Mouse (Mus musculus): ENCODE measurements at regions not wholly inside any gene's neighbourhood (a gene's known extent, or its start where the extent isn't known, plus 50 kb on each side); places are given as distances from the start of the nearest gene placed in this dataset.

GRCm38 (mm10) chr8:78057357-78057756 is 155.7 kb upstream of the Ttc29 start:
- Histone ChIP-seq H3K4me3 (ENCODE audit: low read depth, low read length) (no peak overlapping the region), H3K9ac (ENCODE audit: low read depth, low read length) (no peak overlapping the region), H3K9me3 (replicated peaks; ENCODE audit: control insufficient read depth, low read length) (no peaks in the 10 kb centered on the region), H3K36me3 (ENCODE audit: control insufficient read depth, insufficient read depth, low read length) (no peaks in the 10 kb centered on the region), H3K4me2 (no peak overlapping the region), H3K27me3 (ENCODE audit: control insufficient read depth, insufficient read depth, low read length) (no peaks in the 10 kb centered on the region), H3K4me1 (ENCODE audit: control insufficient read depth, insufficient read depth, low read length) (no peaks in the 10 kb centered on the region), H3K27ac (ENCODE audit: low read depth, low read length) (no peak overlapping the region)
- no peak for ATAC-seq (replicated peaks; ENCODE audit: insufficient number of reproducible peaks, low FRiP score, low TSS enrichment)
- 73% methylated on average over 4 of the region's 4 CpGs for WGBS (ENCODE audit: insufficient replicate concordance)

GRCm38 (mm10) chr8:78061827-78062719 is 151.0 kb upstream of the Ttc29 start:
- H3K9me3 ChIP-seq (replicated peaks; ENCODE audit: control insufficient read depth, low read length), result no peaks in the 10 kb centered on the region
- H3K36me3 ChIP-seq (ENCODE audit: control insufficient read depth, insufficient read depth, low read length), result no peaks in the 10 kb centered on the region
- WGBS (ENCODE audit: insufficient replicate concordance), result 53% methylated on average over 9 of the region's 9 CpGs
- no peak overlapping the region for H3K27ac ChIP-seq (ENCODE audit: low read depth, low read length)
- ATAC-seq (replicated peaks; ENCODE audit: insufficient number of reproducible peaks, low FRiP score, low TSS enrichment), result no peak
- no peak overlapping the region for H3K4me2 ChIP-seq
- H3K9ac ChIP-seq (ENCODE audit: low read depth, low read length), result no peak overlapping the region
- no peak overlapping the region for H3K4me3 ChIP-seq (ENCODE audit: low read depth, low read length)
- H3K27me3 ChIP-seq (ENCODE audit: control insufficient read depth, insufficient read depth, low read length), result no peaks in the 10 kb centered on the region; the same call in 1 of the 2 replicates
- no peaks in the 10 kb centered on the region for H3K4me1 ChIP-seq (ENCODE audit: control insufficient read depth, insufficient read depth, low read length)

GRCm38 (mm10) chr8:78063529-78063928 is 149.6 kb upstream of the Ttc29 start:
- Histone ChIP-seq H3K4me2 (peak overlapping the region; percentile 75), H3K4me1 (ENCODE audit: control insufficient read depth, insufficient read depth, low read length) (no peaks in the 10 kb centered on the region), H3K36me3 (ENCODE audit: control insufficient read depth, insufficient read depth, low read length) (no peaks in the 10 kb centered on the region), H3K27me3 (ENCODE audit: control insufficient read depth, insufficient read depth, low read length) (peaks cover 10% of the 10 kb centered on the region), H3K9ac (ENCODE audit: low read depth, low read length) (0 out of 2 replicates have a peak overlapping the region, but pooled peaks have one; percentile 49), H3K9me3 (replicated peaks; ENCODE audit: control insufficient read depth, low read length) (no peaks in the 10 kb centered on the region), H3K27ac (ENCODE audit: low read depth, low read length) (no peak overlapping the region), H3K4me3 (ENCODE audit: low read depth, low read length) (peak overlapping the region; percentile 34)
- WGBS (ENCODE audit: insufficient replicate concordance), result 4% methylated on average over 13 of the region's 13 CpGs
- ATAC-seq (replicated peaks; ENCODE audit: insufficient number of reproducible peaks, low FRiP score, low TSS enrichment), result no peak

- Histone ChIP-seq H3K4me1 (ENCODE audit: control insufficient read depth, insufficient read depth, low read length) (no peaks in the 10 kb centered on the region), H3K9ac (ENCODE audit: low read depth, low read length) (peak overlapping the region; percentile 49; the same call in 1 of the 2 replicates), H3K36me3 (ENCODE audit: control insufficient read depth, insufficient read depth, low read length) (no peaks in the 10 kb centered on the region), H3K4me3 (ENCODE audit: low read depth, low read length) (peak overlapping the region; percentile 34), H3K9me3 (replicated peaks; ENCODE audit: control insufficient read depth, low read length) (no peaks in the 10 kb centered on the region), H3K4me2 (peak overlapping the region; percentile 75), H3K27ac (ENCODE audit: low read depth, low read length) (no peak overlapping the region), H3K27me3 (ENCODE audit: control insufficient read depth, insufficient read depth, low read length) (peaks cover 10% of the 10 kb centered on the region)
- ATAC-seq (replicated peaks; ENCODE audit: insufficient number of reproducible peaks, low FRiP score, low TSS enrichment), result no peak
- 32% methylated on average over 13 of the region's 13 CpGs for WGBS (ENCODE audit: insufficient replicate concordance)
Observed at GRCm38 (mm10) chr8:78064161-78064560, 148.9 kb upstream of the Ttc29 start.

GRCm38 (mm10) chr8:78065890-78066493 is 147.1 kb upstream of the Ttc29 start:
- Histone ChIP-seq H3K27me3 (ENCODE audit: control insufficient read depth, insufficient read depth, low read length) (peaks cover 10% of the 10 kb centered on the region), H3K9me3 (replicated peaks; ENCODE audit: control insufficient read depth, low read length) (no peaks in the 10 kb centered on the region), H3K4me1 (ENCODE audit: control insufficient read depth, insufficient read depth, low read length) (no peaks in the 10 kb centered on the region), H3K36me3 (ENCODE audit: control insufficient read depth, insufficient read depth, low read length) (no peaks in the 10 kb centered on the region), H3K4me3 (ENCODE audit: low read depth, low read length) (no peak overlapping the region), H3K27ac (ENCODE audit: low read depth, low read length) (no peak overlapping the region), H3K4me2 (no peak overlapping the region), H3K9ac (ENCODE audit: low read depth, low read length) (no peak overlapping the region)
- ATAC-seq (replicated peaks; ENCODE audit: insufficient number of reproducible peaks, low FRiP score, low TSS enrichment), result no peak
- 33% methylated on average over 10 of the region's 10 CpGs for WGBS (ENCODE audit: insufficient replicate concordance)

- no peak overlapping the region for H3K4me2 ChIP-seq
- no peak for ATAC-seq (replicated peaks; ENCODE audit: insufficient number of reproducible peaks, low FRiP score, low TSS enrichment)
Observed at GRCm38 (mm10) chr8:78068087-78068910, 144.8 kb upstream of the Ttc29 start.

GRCm38 (mm10) chr8:78073821-78074220 is 139.3 kb upstream of the Ttc29 start:
- no peaks in the 10 kb centered on the region for H3K4me1 ChIP-seq (ENCODE audit: control insufficient read depth, insufficient read depth, low read length)
- no peaks in the 10 kb centered on the region for H3K36me3 ChIP-seq (ENCODE audit: control insufficient read depth, insufficient read depth, low read length)
- H3K9me3 ChIP-seq (replicated peaks; ENCODE audit: control insufficient read depth, low read length), result no peaks in the 10 kb centered on the region
- no peak overlapping the region for H3K9ac ChIP-seq (ENCODE audit: low read depth, low read length)
- no peak overlapping the region for H3K4me3 ChIP-seq (ENCODE audit: low read depth, low read length)
- H3K4me2 ChIP-seq, result no peak overlapping the region
- ATAC-seq (replicated peaks; ENCODE audit: insufficient number of reproducible peaks, low FRiP score, low TSS enrichment), result no peak
- no peak overlapping the region for H3K27ac ChIP-seq (ENCODE audit: low read depth, low read length)
- H3K27me3 ChIP-seq (ENCODE audit: control insufficient read depth, insufficient read depth, low read length), result no peaks in the 10 kb centered on the region
- WGBS (ENCODE audit: insufficient replicate concordance), result 72% methylated on average over 7 of the region's 7 CpGs

More at GRCm38 (mm10) chr8:78068087-78068910, 144.8 kb upstream of the Ttc29 start:
- WGBS (ENCODE audit: insufficient replicate concordance), result 18% methylated on average over 13 of the region's 13 CpGs
- Histone ChIP-seq H3K4me1 (ENCODE audit: control insufficient read depth, insufficient read depth, low read length) (no peaks in the 10 kb centered on the region), H3K27me3 (ENCODE audit: control insufficient read depth, insufficient read depth, low read length) (peaks cover 10% of the 10 kb centered on the region), H3K36me3 (ENCODE audit: control insufficient read depth, insufficient read depth, low read length) (no peaks in the 10 kb centered on the region), H3K4me3 (ENCODE audit: low read depth, low read length) (no peak overlapping the region), H3K27ac (ENCODE audit: low read depth, low read length) (no peak overlapping the region), H3K9me3 (replicated peaks; ENCODE audit: control insufficient read depth, low read length) (no peaks in the 10 kb centered on the region), H3K9ac (ENCODE audit: low read depth, low read length) (no peak overlapping the region)

GRCm38 (mm10) chr8:78077122-78077521 is 136.0 kb upstream of the Ttc29 start:
- no peak overlapping the region for H3K4me2 ChIP-seq
- H3K36me3 ChIP-seq (ENCODE audit: control insufficient read depth, insufficient read depth, low read length), result no peaks in the 10 kb centered on the region
- no peaks in the 10 kb centered on the region for H3K27me3 ChIP-seq (ENCODE audit: control insufficient read depth, insufficient read depth, low read length)
- 35% methylated on average over 4 of the region's 4 CpGs for WGBS (ENCODE audit: insufficient replicate concordance)
- no peak overlapping the region for H3K4me3 ChIP-seq (ENCODE audit: low read depth, low read length)
- no peak overlapping the region for H3K27ac ChIP-seq (ENCODE audit: low read depth, low read length)
- no peaks in the 10 kb centered on the region for H3K9me3 ChIP-seq (replicated peaks; ENCODE audit: control insufficient read depth, low read length)
- no peak for ATAC-seq (replicated peaks; ENCODE audit: insufficient number of reproducible peaks, low FRiP score, low TSS enrichment)
- H3K4me1 ChIP-seq (ENCODE audit: control insufficient read depth, insufficient read depth, low read length), result no peaks in the 10 kb centered on the region
- no peak overlapping the region for H3K9ac ChIP-seq (ENCODE audit: low read depth, low read length)

Measured in heart, embryonic 11.5 days (tissue).